Mouse (Mus musculus): ENCODE measurements around the gene Ubiad1.

The Ubiad1 gene

GRCm38 (mm10) chr4:148444250-148444967, at the start of gene Ubiad1:
TSS of gene Ubiad1 (minus strand) at chr4:148444771.
- peak; percentile 80 for DNase-seq

- no peak for DNase-seq
These were observed 46.9 kb upstream of the Ubiad1 start for GRCm38 (mm10) chr4:148491448-148491847.

GRCm38 (mm10) chr4:148490502-148490901, 45.9 kb upstream of the Ubiad1 start:
- no peak for DNase-seq

DNA sequence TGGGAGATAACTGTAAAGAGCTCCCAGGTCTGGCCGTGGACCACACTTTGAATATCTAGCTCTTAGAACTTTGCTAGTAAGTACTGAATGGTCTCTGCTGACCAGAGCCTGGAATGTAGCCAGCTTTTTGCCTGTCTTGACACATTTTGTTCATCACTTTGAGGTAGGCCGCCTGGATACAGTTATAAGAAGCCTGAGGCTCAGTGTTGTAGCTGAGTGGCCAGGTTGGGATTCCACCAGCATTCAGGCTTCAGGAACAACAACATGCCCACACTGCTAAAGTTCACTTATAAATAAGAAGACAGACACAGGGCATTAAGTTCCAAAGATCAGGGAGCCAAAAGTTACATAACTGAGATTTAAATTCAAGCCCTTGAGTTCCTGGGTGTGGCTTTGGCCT, 43.3 kb upstream of the Ubiad1 start:
- no peak for DNase-seq

GRCm38 (mm10) chr4:148484511-148484910, 39.9 kb upstream of the Ubiad1 start:
- no peak for DNase-seq

DNA sequence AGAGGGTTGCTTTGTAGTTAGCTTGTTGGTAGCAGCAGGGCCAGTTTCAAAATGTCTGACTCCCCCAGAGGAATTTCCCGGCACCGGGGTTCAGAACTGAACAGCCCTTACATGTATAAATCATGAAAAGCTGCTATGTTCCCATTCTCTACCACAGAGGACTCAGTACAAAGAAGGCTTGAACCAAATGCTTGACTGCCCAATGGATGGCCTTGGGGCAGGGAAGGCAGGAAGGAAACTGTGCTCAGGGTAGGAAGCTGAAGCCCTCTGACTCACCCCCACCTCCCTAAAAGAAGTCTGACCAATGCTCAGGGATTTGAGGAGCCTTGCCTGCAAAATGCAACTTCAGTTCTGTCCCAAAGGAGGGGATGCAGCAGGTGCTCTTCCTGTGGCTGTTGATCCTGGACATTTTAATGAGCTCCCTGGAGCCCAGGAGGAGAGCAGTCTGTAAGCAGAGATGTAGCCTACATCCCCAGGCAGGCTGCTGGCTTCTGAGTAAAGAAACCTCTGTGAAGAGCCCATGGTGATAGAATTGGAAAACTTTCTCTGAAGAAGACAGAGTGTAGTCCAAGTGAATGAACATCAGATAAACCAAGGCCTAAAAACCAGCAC, 37.1 kb upstream of the Ubiad1 start:
- DNase-seq: no peak

- DNase-seq: no peak
These were observed 35.7 kb upstream of the Ubiad1 start for GRCm38 (mm10) chr4:148480245-148480644.

DNA sequence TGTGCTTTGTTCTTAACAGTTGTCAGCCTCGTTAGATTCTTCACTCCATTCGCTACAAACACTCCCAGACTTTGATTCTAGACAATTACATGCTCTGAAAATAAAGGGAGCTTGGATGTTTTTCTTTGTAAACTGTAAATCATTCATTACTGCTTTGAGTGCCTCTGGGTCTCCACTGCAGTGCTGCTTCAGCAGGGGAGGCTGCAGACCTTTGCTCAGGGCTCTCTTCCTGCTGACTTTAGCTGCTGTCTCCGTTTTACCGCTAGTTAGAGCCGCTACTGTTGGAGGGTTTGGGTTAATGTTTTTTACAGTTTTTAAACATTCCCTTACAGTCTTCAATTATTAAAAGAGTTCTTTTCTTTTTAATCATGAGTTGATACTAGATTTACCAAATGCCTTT, 28.9 kb upstream of the Ubiad1 start:
- DNase-seq: no peak

GRCm38 (mm10) chr4:148472436-148473174, 28.0 kb upstream of the Ubiad1 start:
- no peak for DNase-seq

GRCm38 (mm10) chr4:148471363-148471806, 26.8 kb upstream of the Ubiad1 start:
- DNase-seq: no peak

DNA sequence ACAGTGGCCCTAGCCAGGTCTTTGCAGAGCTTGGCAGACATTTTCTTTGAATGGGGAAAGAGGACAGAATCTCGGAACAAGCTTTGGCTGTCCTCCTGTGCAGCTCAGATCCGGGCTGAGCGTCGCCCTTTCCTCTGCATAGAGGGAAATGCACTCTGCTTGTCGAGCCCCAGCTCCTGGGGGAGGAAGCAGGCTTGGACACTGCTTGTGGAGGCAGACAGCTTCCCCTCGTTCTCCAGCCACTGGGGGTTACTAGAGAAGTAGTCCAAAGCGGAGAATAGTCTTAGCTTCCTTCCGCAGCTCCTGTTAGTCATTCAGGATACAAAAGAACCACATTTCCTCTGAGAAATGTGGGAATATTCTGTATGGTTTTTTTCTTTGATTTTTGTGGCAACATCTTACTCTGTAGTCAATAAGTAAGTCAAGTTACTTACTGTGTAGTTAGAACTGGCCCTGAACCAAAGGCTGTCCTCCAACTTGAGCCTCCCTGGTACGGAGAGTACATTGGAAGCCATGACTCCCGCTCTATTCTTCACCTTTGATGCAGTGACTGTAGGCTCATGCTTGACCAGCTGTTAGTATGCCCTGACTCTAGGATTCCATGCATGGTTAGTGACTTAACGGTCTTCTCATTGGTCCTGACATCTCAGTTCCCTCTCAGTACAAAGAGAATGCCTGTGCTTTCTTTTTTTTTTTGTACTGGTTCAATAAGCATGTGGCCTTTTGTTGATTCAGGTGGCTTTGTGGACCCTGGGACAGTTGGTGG, 25.1 kb upstream of the Ubiad1 start:
- DNase-seq: no peak

DNA sequence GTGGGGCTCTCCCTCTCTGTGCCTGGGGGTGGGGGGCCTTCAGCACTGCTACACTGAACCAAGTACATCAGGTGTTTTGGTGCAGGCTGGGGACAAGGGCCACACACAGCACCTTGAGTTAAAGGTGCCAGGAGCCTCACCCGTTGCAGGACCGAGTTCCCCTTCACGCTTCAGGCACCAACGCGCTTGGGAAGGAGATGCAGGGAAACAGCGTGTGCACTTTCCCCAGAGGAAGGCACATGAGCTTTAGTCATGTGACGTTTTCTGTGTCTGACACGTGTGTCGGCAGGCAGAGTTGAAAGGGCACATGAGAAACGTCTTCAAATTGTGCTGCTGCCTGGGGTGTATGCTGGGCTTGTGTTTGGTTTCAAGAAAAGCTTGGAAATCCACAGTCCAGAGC, 23.8 kb upstream of the Ubiad1 start:
- no peak for DNase-seq

GRCm38 (mm10) chr4:148466511-148467079, 22.0 kb upstream of the Ubiad1 start:
- DNase-seq: no peak

DNA sequence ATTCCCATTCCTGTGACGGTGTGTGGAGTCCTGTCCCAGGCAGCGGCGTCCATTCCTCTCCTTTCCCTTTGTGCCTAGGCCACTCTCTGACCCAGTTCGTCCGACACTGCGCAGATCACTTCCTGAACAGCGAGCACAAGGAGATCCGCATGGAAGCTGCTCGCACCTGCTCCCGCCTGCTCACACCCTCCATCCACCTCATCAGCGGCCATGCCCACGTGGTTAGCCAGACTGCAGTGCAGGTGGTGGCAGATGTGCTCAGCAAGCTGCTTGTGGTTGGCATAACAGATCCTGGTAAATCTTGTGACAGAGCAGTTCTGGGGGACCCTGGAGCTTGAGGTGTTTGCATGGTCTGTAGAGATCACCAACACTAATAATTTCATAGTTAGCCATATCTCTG, 20.3 kb upstream of the Ubiad1 start:
- peak; percentile 27 for DNase-seq

DNA sequence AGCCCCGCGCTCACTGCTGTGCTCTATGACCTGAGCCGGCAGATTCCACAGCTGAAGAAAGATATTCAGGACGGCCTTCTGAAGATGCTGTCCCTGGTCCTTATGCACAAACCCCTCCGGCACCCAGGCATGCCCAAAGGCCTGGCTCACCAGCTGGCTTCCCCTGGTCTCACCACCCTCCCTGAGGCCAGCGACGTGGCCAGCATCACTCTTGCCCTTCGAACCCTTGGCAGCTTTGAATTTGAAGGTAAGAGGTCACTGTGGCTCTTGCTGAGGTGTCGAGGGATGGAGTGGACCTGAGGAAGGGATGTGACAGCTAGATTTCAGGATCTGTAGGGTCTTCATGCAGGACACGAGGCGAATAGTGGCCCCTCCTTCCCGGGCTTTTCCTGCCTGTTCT, 19.7 kb upstream of the Ubiad1 start:
- no peak for DNase-seq

- no peak for DNase-seq
These were observed 18.8 kb upstream of the Ubiad1 start for GRCm38 (mm10) chr4:148463208-148463960.

DNA sequence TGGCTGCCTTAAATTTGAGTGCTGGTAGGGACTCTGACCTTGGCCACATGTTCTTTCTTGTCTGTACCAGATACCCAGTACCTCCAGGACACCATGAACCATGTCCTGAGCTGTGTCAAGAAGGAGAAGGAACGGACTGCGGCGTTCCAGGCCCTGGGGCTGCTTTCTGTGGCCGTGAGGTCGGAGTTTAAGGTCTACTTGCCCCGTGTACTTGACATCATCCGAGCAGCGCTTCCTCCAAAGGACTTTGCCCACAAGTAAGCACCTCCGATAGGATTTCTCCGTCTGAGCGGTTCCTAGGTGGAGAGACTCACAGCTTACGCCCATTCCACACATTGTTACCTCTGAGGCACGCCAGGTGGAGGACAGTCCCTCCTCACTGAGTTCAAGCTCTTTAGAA, 18.1 kb upstream of the Ubiad1 start:
- DNase-seq: no peak

DNA sequence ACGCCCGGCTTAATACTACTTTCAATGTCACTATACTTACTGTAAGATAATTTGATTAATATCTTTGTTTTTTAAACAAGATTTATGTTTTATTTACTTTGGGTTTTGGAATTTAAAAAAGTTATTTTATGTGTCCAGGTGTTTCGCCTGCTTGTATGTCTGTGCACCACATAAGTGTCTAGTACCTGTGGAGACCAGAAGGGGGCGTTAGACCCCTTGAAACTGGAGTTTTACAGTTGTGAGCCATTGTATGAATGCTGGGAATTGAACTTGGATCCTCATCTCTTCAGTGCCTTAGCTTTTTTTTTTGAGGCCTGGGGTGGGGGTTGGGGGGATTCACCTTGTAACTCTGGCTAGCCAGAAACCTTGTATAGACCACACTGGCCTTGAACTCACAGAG, 17.2 kb upstream of the Ubiad1 start:
- no peak for DNase-seq

DNA sequence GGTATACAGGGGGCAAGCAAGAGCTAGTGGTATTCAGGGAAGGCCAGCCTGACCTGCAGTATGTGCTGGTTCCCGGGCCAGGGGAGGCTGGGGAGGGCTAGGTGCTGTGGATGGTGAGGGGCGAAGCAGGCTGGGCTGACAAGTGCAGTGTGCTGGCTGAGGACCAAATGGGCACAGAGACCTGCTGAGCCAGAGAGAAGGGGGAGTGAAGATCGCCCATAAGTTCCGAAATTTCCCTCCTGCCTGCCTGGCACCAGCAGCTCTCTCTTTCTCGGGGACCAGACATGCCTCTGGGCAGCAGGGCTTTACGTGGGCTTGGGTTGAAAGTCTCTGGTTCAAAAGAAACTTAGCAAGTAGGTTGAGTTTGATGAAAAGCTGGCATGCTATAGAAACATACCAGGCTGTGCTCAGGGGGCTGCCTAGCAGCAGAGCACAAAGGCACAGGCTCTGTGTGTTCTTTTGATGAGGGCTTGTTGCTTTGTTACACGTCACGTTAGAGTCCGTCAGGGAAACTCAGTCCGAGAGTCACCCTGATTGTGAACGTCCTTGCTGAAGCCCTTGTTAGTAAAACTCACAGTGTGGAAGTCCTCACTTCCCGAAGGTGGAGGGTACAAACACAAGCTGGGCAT, 16.2 kb upstream of the Ubiad1 start:
- DNase-seq: no peak

- no peak for DNase-seq
These were observed 11.0 kb upstream of the Ubiad1 start for GRCm38 (mm10) chr4:148455477-148456025.

DNA sequence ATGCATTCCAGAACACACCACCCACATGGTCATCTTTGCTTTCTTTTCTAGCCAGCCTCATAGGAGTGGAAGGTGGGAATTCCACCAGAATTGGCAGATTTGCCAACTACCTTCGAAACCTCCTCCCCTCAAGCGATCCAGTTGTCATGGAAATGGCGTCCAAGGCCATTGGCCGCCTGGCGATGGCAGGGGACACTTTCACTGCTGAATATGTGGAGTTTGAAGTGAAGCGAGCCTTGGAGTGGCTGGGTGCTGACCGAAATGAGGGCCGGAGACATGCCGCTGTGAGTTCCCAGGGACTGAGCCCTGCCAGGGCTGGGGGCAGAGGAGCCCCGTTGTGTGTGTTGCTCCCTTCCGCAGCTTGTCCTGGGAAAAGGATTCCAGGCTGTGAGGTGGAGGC, 9.1 kb upstream of the Ubiad1 start:
- no peak for DNase-seq
